Mouse (Mus musculus) testis, adult 2 months (tissue): Measurements from ENCODE around the gene Antxr1.

ENCODE experiments used
- CTCF ChIP-seq: fragments of 200-500 bp; IDR thresholded peaks from 2 replicates; pipeline ENCODE4 v1.5.1; 2012; ENCODE audit warnings: low read depth, mild to moderate bottlenecking, inconsistent platforms, low read length, moderate library complexity; ENCODE audit not compliant: control insufficient read depth, insufficient read depth, insufficient replicate concordance
- POLR2A ChIP-seq: fragments of 200-500 bp; IDR thresholded peaks from 2 replicates; pipeline ENCODE4 v1.6.1; 2012; ENCODE audit warnings: low read depth, mild to moderate bottlenecking, inconsistent platforms, low read length, moderate library complexity; ENCODE audit not compliant: control insufficient read depth

DNA sequence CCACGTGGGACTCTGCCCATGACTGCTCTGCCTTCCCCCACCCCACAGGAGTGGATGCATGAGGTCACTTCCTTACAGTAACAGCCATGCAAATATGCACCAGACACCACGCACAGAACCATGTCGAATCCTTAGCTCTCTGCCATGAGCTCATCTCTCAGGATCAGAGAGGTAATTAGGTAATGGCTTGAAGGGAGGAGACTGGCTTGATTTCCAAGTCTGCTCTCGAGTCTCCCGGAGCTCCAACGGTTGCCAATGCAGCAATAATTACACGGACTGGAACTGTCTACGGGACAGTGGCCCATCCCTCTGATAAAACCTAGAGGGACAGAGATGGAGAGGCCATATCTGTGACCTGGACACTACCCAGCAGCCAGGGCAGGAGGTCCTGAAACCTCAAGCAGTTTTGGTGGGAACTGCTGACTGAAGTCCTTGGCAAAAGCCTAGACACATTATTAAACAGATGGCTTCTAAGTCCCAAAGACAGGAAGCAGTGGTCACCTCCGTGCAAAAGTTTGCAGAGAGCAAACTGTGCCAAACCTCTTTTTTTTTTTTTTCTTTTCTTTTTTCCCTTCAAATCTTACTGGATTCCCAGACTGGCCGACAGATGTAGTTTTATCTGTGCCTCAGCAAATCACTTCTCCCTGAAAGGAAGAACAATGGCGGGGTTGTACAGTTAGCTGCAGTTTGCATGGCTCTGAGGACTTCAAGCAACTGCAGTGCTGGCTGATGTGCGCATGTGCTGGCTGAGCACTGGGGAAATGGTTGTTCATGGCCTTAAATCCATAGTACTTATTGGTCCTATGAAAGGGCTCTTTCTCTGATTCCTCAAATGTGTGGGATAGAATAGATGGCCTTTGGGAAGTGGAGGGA is 174.0 kb downstream of the Antxr1 start:
- TF ChIP-seq POLR2A (no peak), CTCF (no peak)
